Mouse (Mus musculus) thymus, adult 2 months (tissue): ENCODE measurements around the gene Zfp184. TPM values are rescaled to one million over a fixed set of nuclear protein-coding genes. Genes with fewer than 3 reads are reported as not detected.

Experiments
- DNase-seq: peaks from one replicate; pipeline ENCODE4 v3.0.0; 2021
- H3K27ac ChIP-seq: fragments of 200-500 bp; 2 replicates; pipeline ENCODE4 v1.5.1; 2012; ENCODE audit warnings: low read length, control low read depth; ENCODE audit not compliant: control insufficient read depth, insufficient read depth
- H3K27me3 ChIP-seq: fragments of 200-500 bp; 2 replicates; pipeline ENCODE4 v1.6.1; 2012; ENCODE audit warnings: mild to moderate bottlenecking, low read length, moderate library complexity, mixed read lengths; ENCODE audit not compliant: control insufficient read depth, insufficient read depth
- H3K36me3 ChIP-seq: fragments of 200-500 bp; 2 replicates; pipeline ENCODE4 v1.6.1; 2012; ENCODE audit warnings: mild to moderate bottlenecking, low read length, moderate library complexity; ENCODE audit not compliant: control insufficient read depth, insufficient read depth
- H3K4me1 ChIP-seq: fragments of 200-500 bp; replicated peaks from 2 replicates; pipeline ENCODE4 v1.6.1; 2012; ENCODE audit warnings: low read length; ENCODE audit not compliant: control insufficient read depth, insufficient read depth
- H3K4me3 ChIP-seq: fragments of 200-500 bp; 2 replicates; pipeline ENCODE4 v1.5.1; 2012; ENCODE audit warnings: mild to moderate bottlenecking, low read length, control low read depth, moderate library complexity; ENCODE audit not compliant: control insufficient read depth, insufficient read depth
- CTCF ChIP-seq: fragments of 200-500 bp; IDR thresholded peaks from 2 replicates; pipeline ENCODE4 v1.5.1; 2012; ENCODE audit warnings: mild to moderate bottlenecking, control low read depth, low read length, moderate library complexity, borderline replicate concordance; ENCODE audit not compliant: control insufficient read depth, poor library complexity, insufficient read depth; ENCODE audit errors: extremely low read depth
- POLR2A ChIP-seq: fragments of 200-500 bp; IDR thresholded peaks from 2 replicates; pipeline ENCODE4 v1.6.1; 2012; ENCODE audit warnings: mild to moderate bottlenecking, low read length, control low read depth, moderate library complexity; ENCODE audit not compliant: control insufficient read depth, poor library complexity, insufficient read depth; ENCODE audit errors: extremely low read depth
- WGBS: fragments of 180-500 bp; shearing (Covaris S2); methylation state at CpG from one replicate; pipeline ENCODE4 v1.1.7; 2018; 5-methylcytosine and 5-hydroxymethylcytosine counted together
- polyA plus RNA-seq: library from polyadenylated mRNA; depleted of rRNA; stranded (reverse); fragments of >200 nt; gene quantifications from 2 replicates; pipeline ENCODE4 v1.2.3, GENCODE M21; 2012

The Zfp184 gene
- polyA plus RNA-seq, 1 experiment, result 1.1 TPM

DNA sequence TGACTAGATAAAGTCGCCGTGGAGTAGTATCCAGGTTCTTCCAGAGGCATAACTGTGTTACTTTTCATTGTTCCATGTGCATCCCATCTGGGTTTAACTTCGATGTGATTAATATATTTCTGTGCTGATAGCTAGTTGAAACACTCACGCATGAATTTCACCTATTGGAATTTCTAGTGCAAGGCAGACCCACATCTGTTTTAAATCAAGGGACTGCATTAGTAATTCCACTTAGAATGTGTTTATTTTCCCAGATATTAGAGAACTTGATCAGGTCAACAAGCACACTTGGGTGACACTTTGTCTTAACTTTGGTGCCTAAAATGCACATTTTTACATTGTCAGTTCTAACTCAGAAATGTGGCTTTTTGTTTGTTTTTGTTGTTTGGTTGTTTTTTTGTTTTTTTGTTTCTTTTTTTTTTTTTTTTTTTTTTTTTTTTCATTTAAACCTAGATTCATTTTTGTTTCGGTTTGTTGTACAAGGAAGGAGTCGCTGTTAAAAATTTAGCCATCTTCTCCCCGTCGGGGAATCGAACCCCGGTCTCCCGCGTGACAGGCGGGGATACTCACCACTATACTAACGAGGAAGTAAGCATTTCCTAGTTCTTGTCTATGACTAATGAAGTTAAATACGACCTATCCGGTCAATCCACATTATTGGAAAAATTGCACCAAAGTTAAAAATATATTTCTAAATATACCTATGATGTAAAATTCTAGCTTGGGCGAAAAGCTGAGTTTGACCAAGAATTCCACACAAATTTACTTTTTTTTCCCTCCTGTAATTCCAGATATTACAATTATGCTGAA, 9.7 kb upstream of the Zfp184 start:
- WGBS, result 29% methylated on average over 17 of the region's 17 CpGs
- H3K4me1 ChIP-seq, result 0 out of 2 replicates have a peak, but pooled peaks cover 3% of the 10 kb centered on the region
- no peak overlapping the region for H3K4me3 ChIP-seq
- H3K27me3 ChIP-seq, result no peaks in the 10 kb centered on the region
- TF ChIP-seq POLR2A, result no peak
- TF ChIP-seq CTCF, result no peak
- DNase-seq, result peak; percentile 73
- H3K36me3 ChIP-seq, result no peaks in the 10 kb centered on the region
- no peak overlapping the region for H3K27ac ChIP-seq

- H3K27ac ChIP-seq, result no peak overlapping the region
- no peak overlapping the region for H3K4me3 ChIP-seq
- no peak for DNase-seq
- H3K27me3 ChIP-seq, result no peaks in the 10 kb centered on the region
- 48% methylated on average over 7 of the region's 7 CpGs for WGBS
- TF ChIP-seq CTCF, result no peak
- TF ChIP-seq POLR2A, result no peak
- H3K36me3 ChIP-seq, result no peaks in the 10 kb centered on the region
- H3K4me1 ChIP-seq, result 0 out of 2 replicates have a peak, but pooled peaks cover 3% of the 10 kb centered on the region
Measured at GRCm38 (mm10) chr13:21935833-21936232, 9.1 kb upstream of the Zfp184 start.

GRCm38 (mm10) chr13:21936968-21937367, 7.9 kb upstream of the Zfp184 start:
- H3K4me1 ChIP-seq, result peaks cover 7% of the 10 kb centered on the region

GRCm38 (mm10) chr13:21940213-21940612, 4.7 kb upstream of the Zfp184 start:
- peak; percentile 90 for DNase-seq
- Histone ChIP-seq H3K27me3 (no peaks in the 10 kb centered on the region), H3K36me3 (no peaks in the 10 kb centered on the region), H3K4me3 (peak overlapping the region; percentile 53), H3K27ac (peak overlapping the region; percentile 39; the same call in 1 of the 2 replicates), H3K4me1 (peaks cover 7% of the 10 kb centered on the region)
- under 1% methylated on average over 19 of the region's 19 CpGs for WGBS
- TF ChIP-seq CTCF, result no peak
- no peak for TF ChIP-seq POLR2A

More at GRCm38 (mm10) chr13:21936968-21937367, 7.9 kb upstream of the Zfp184 start:
- no peak for TF ChIP-seq POLR2A
- peak; percentile 76 for DNase-seq
- Histone ChIP-seq H3K36me3 (no peaks in the 10 kb centered on the region), H3K27ac (no peak overlapping the region), H3K4me3 (peak overlapping the region; percentile 13), H3K27me3 (no peaks in the 10 kb centered on the region)
- 40% methylated on average over 17 of the region's 17 CpGs for WGBS

GRCm38 (mm10) chr13:21940811-21941321, 4.0 kb upstream of the Zfp184 start:
- H3K27me3 ChIP-seq, result no peaks in the 10 kb centered on the region
- peaks cover 10% of the 10 kb centered on the region for H3K4me1 ChIP-seq
- WGBS, result 1% methylated on average over 16 of the region's 16 CpGs
- no peak overlapping the region for H3K27ac ChIP-seq
- H3K36me3 ChIP-seq, result no peaks in the 10 kb centered on the region
- TF ChIP-seq POLR2A (no peak), CTCF (no peak)
- peak; percentile 88 for DNase-seq
- peak overlapping the region; percentile 34 for H3K4me3 ChIP-seq

- DNase-seq, result no peak
- Histone ChIP-seq H3K27ac (no peak overlapping the region), H3K27me3 (no peaks in the 10 kb centered on the region), H3K36me3 (no peaks in the 10 kb centered on the region), H3K4me1 (peaks cover 6% of the 10 kb centered on the region), H3K4me3 (no peak overlapping the region)
- TF ChIP-seq CTCF, result no peak
- no peak for TF ChIP-seq POLR2A
- 92% methylated on average over 1 of the region's 1 CpGs for WGBS
Measured at GRCm38 (mm10) chr13:21943644-21944043, 1.2 kb upstream of the Zfp184 start.

- no peak for DNase-seq
- 2% methylated on average over 7 of the region's 7 CpGs for WGBS
- Histone ChIP-seq H3K4me3 (peak overlapping the region; percentile 87), H3K4me1 (peaks cover 6% of the 10 kb centered on the region), H3K36me3 (no peaks in the 10 kb centered on the region), H3K27me3 (no peaks in the 10 kb centered on the region), H3K27ac (no peak overlapping the region)
- no peak for TF ChIP-seq POLR2A
- TF ChIP-seq CTCF, result no peak
Measured at GRCm38 (mm10) chr13:21944592-21944925, 335 bp upstream of the Zfp184 start.
